21 mouse cellular contexts compared by ENCODE assay signal in genomic region chr10:120394740-120395139, GRCm38 (mm10).
DNase-seq lines count a peak whose midpoint lies in the region; ATAC-seq lines count a peak whose summit lies in the region.
"Had no signal": no experiment of that assay in that cellular context is flagged by ENCODE, and none has a peak within 500 bp of the region (broad histone marks: within the 10 kb centered on the region; RNA-seq: fewer than 3 reads in every experiment).

No protein-coding gene starts in this region.

- H3K9ac ChIP-seq in forebrain, embryonic 14.5 days (ENCODE audit: low read length) = no peak overlapping the region
- H3K9ac ChIP-seq: embryonic facial prominence, embryonic 12.5 days; forebrain, embryonic 15.5 days; hindbrain, embryonic 14.5 days had no signal

- H3K36me3 ChIP-seq in forebrain, embryonic 10.5 days (replicated peaks) = peaks cover 59% of the 10 kb centered on the region
- H3K36me3 ChIP-seq in forebrain, embryonic 14.5 days (ENCODE audit: control insufficient read depth, insufficient read depth, low read length) = no peaks in the 10 kb centered on the region
- H3K36me3 ChIP-seq: forebrain, embryonic 15.5 days had no signal

- peak; percentile 54 for DNase-seq in 416B (ENCODE audit: low read depth)
- DNase-seq in induced T-regulatory cell, adult 2 months (ENCODE audit: low read depth) = peak; percentile 22
- no peak for DNase-seq in forebrain, embryonic 10.5 days (ENCODE audit: extremely low spot score, low spot score)
- no peak for DNase-seq in layer of hippocampus, postnatal 10 days (ENCODE audit: low spot score in 2 of 2)
- no peak for DNase-seq in forebrain, embryonic 14.5 days (ENCODE audit: low spot score)
- DNase-seq: adrenal gland, adult 8-10 months; adrenal gland, postnatal 36 days; B cell, adult 2 months; cerebellum, adult 11 months; cerebellum, adult 8-10 months; cerebellum, postnatal 14 days; gastrocnemius, postnatal 36 days; heart, adult 2 months; kidney, adult 11 months had no signal

- ATAC-seq in activated CD4-positive, CD25-positive, alpha-beta regulatory T cell, adult 4 months = peak; percentile 68
- ATAC-seq in forebrain, embryonic 14.5 days = no peak
- ATAC-seq: forebrain, embryonic 15.5 days had no signal

- no peak overlapping the region for H3K4me2 ChIP-seq in forebrain, embryonic 14.5 days (ENCODE audit: low read length)
- H3K4me2 ChIP-seq: embryonic facial prominence, embryonic 12.5 days; forebrain, embryonic 15.5 days; heart, embryonic 11.5 days; hindbrain, embryonic 14.5 days had no signal

- H3K9me3 ChIP-seq in forebrain, embryonic 10.5 days = no peaks in the 10 kb centered on the region
- no peaks in the 10 kb centered on the region for H3K9me3 ChIP-seq in forebrain, embryonic 14.5 days (replicated peaks; ENCODE audit: control insufficient read depth, low read length)
- H3K9me3 ChIP-seq: embryonic facial prominence, embryonic 12.5 days; forebrain, embryonic 15.5 days; hindbrain, embryonic 10.5 days had no signal

- no peak overlapping the region for H3K4me3 ChIP-seq in forebrain, embryonic 10.5 days
- no peak overlapping the region for H3K4me3 ChIP-seq in forebrain, embryonic 14.5 days (ENCODE audit: low read depth, low read length)
- H3K4me3 ChIP-seq: embryonic facial prominence, embryonic 12.5 days; forebrain, embryonic 15.5 days; heart, adult 2 months; hindbrain, embryonic 10.5 days had no signal

- peaks cover 84% of the 10 kb centered on the region for H3K4me1 ChIP-seq in forebrain, embryonic 10.5 days
- peaks cover 9% of the 10 kb centered on the region for H3K4me1 ChIP-seq in forebrain, embryonic 14.5 days (ENCODE audit: control insufficient read depth, insufficient read depth, low read length)

- no peaks in the 10 kb centered on the region for H3K27me3 ChIP-seq in forebrain, embryonic 10.5 days (ENCODE audit: poor library complexity, severe bottlenecking)
- no peaks in the 10 kb centered on the region for H3K27me3 ChIP-seq in forebrain, embryonic 14.5 days (replicated peaks; ENCODE audit: control insufficient read depth, insufficient read depth, low read length)
- H3K27me3 ChIP-seq: CH12.LX; embryonic facial prominence, embryonic 12.5 days had no signal

- 93% methylated on average over 9 of the region's 9 CpGs for WGBS in forebrain, embryonic 10.5 days
- 81% methylated on average over 9 of the region's 9 CpGs for WGBS in forebrain, embryonic 14.5 days

- H3K27ac ChIP-seq in forebrain, embryonic 10.5 days = no peak overlapping the region
- no peak overlapping the region for H3K27ac ChIP-seq in forebrain, embryonic 14.5 days (ENCODE audit: low read depth, low read length)
- H3K27ac ChIP-seq: embryonic facial prominence, embryonic 12.5 days; forebrain, embryonic 15.5 days; heart, adult 2 months; hindbrain, embryonic 10.5 days; hindbrain, embryonic 14.5 days had no signal

Comparison
In these comparisons a context has a peak if more than half of its experiments do, and no peak if none do; other contexts are left out.
1. DNase-seq: peak in 416B (single experiment) and induced T-regulatory cell, adult 2 months (single experiment); none in forebrain, embryonic 10.5 days (single experiment), layer of hippocampus, postnatal 10 days (0 of 2) and forebrain, embryonic 14.5 days (single experiment).